Mouse (Mus musculus): ENCODE measurements around the gene Ormdl2.

DNA sequence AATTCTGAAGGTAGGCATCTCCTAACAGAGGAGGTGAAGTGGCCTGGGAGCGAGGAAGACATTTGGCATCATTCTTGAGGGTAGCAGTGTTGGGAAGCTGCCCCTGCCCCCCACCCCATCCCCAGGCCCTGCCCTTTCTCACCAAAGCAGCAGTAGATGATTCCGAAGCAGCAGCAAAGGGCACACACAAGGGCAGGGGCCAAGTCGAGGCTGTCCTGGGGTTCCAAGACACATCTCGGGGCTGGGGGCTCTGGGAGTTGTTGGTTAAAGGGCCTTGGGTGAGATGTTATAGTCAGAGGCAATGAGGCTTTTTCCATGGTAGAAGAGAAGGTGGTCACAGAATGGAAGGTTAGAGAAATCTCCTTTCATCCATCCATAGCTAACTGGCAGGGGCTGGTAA, 18.5 kb downstream of the Ormdl2 start:
- TF ChIP-seq CTCF (IDR thresholded peaks at IDR 0.05; ENCODE audit: low read depth) = no peak
- no peak for TF ChIP-seq EP300 (IDR thresholded peaks at IDR 0.05; ENCODE audit: low read depth)

All from heart, postnatal 0 days (tissue).